Mouse (Mus musculus): ENCODE results near the gene Prrg2. TPM values are rescaled to one million over a fixed set of nuclear protein-coding genes. Genes with fewer than 3 reads are reported as not detected.

The Prrg2 gene
- polyA plus RNA-seq, 1 experiment from 2014 or later = 59.0 TPM

- no peaks in the 10 kb centered on the region for H3K27me3 ChIP-seq (replicated peaks; ENCODE audit: control insufficient read depth, insufficient read depth, low read length)
- 1% methylated on average over 38 of the region's 38 CpGs for WGBS
These were observed 10.2 kb downstream of the Prrg2 start for GRCm38 (mm10) chr7:45052181-45052861.

GRCm38 (mm10) chr7:45051601-45051974 lies 10.9 kb downstream of the Prrg2 start:
- Histone ChIP-seq H3K4me2 (replicated peaks; ENCODE audit: low read depth) (peak overlapping the region; percentile 94), H3K4me1 (replicated peaks; ENCODE audit: control insufficient read depth, insufficient read depth, low read length) (peaks cover 4% of the 10 kb centered on the region; the same call in 1 of the 2 replicates), H3K27me3 (replicated peaks; ENCODE audit: control insufficient read depth, insufficient read depth, low read length) (no peaks in the 10 kb centered on the region), H3K9ac (ENCODE audit: low read depth, low read length) (0 out of 2 replicates have a peak overlapping the region, but pooled peaks have one; percentile 75), H3K27ac (ENCODE audit: low read depth, low read length) (no peak overlapping the region), H3K9me3 (ENCODE audit: control insufficient read depth) (no peaks in the 10 kb centered on the region), H3K4me3 (ENCODE audit: low read depth, low read length) (peak overlapping the region; percentile 90), H3K36me3 (ENCODE audit: control insufficient read depth, insufficient read depth) (peaks cover 38% of the 10 kb centered on the region)
- TF ChIP-seq CTCF (IDR thresholded peaks at IDR 0.05; ENCODE audit: low read depth) = no peak
- WGBS = 5% methylated on average over 13 of the region's 13 CpGs
- no peak for ATAC-seq

More at GRCm38 (mm10) chr7:45052181-45052861, 10.2 kb downstream of the Prrg2 start:
- ATAC-seq = no peak
- no peaks in the 10 kb centered on the region for H3K9me3 ChIP-seq (ENCODE audit: control insufficient read depth)
- H3K27ac ChIP-seq (ENCODE audit: low read depth, low read length) = peak overlapping the region; percentile 93
- no peak for TF ChIP-seq CTCF (IDR thresholded peaks at IDR 0.05; ENCODE audit: low read depth)
- H3K36me3 ChIP-seq (ENCODE audit: control insufficient read depth, insufficient read depth) = peaks cover 31% of the 10 kb centered on the region
- peak overlapping the region; percentile 90 for H3K4me3 ChIP-seq (ENCODE audit: low read depth, low read length)
- peak overlapping the region; percentile 75 for H3K9ac ChIP-seq (ENCODE audit: low read depth, low read length)
- H3K4me2 ChIP-seq (replicated peaks; ENCODE audit: low read depth) = peak overlapping the region; percentile 94
- H3K4me1 ChIP-seq (replicated peaks; ENCODE audit: control insufficient read depth, insufficient read depth, low read length) = peaks cover 4% of the 10 kb centered on the region; the same call in 1 of the 2 replicates

GRCm38 (mm10) chr7:45050945-45051600 lies 11.4 kb downstream of the Prrg2 start:
- H3K9ac ChIP-seq (ENCODE audit: low read depth, low read length) = no peak overlapping the region

GRCm38 (mm10) chr7:45048923-45049657 lies 13.4 kb downstream of the Prrg2 start:
- Histone ChIP-seq H3K9me3 (ENCODE audit: control insufficient read depth) (no peaks in the 10 kb centered on the region), H3K27me3 (replicated peaks; ENCODE audit: control insufficient read depth, insufficient read depth, low read length) (no peaks in the 10 kb centered on the region), H3K4me3 (ENCODE audit: low read depth, low read length) (no peak overlapping the region), H3K4me1 (replicated peaks; ENCODE audit: control insufficient read depth, insufficient read depth, low read length) (peaks cover 4% of the 10 kb centered on the region; the same call in 1 of the 2 replicates), H3K9ac (ENCODE audit: low read depth, low read length) (no peak overlapping the region), H3K36me3 (ENCODE audit: control insufficient read depth, insufficient read depth) (peaks cover 56% of the 10 kb centered on the region), H3K27ac (ENCODE audit: low read depth, low read length) (no peak overlapping the region), H3K4me2 (replicated peaks; ENCODE audit: low read depth) (no peak overlapping the region)
- TF ChIP-seq CTCF (IDR thresholded peaks at IDR 0.05; ENCODE audit: low read depth) = no peak
- ATAC-seq = no peak
- WGBS = 93% methylated on average over 23 of the region's 23 CpGs

More at GRCm38 (mm10) chr7:45050945-45051600, 11.4 kb downstream of the Prrg2 start:
- peak overlapping the region; percentile 90 for H3K4me3 ChIP-seq (ENCODE audit: low read depth, low read length)
- no peak overlapping the region for H3K27ac ChIP-seq (ENCODE audit: low read depth, low read length)
- H3K4me2 ChIP-seq (replicated peaks; ENCODE audit: low read depth) = peak overlapping the region; percentile 94
- H3K4me1 ChIP-seq (replicated peaks; ENCODE audit: control insufficient read depth, insufficient read depth, low read length) = peaks cover 4% of the 10 kb centered on the region; the same call in 1 of the 2 replicates
- no peaks in the 10 kb centered on the region for H3K9me3 ChIP-seq (ENCODE audit: control insufficient read depth)
- TF ChIP-seq CTCF (IDR thresholded peaks at IDR 0.05; ENCODE audit: low read depth) = no peak
- WGBS = 9% methylated on average over 15 of the region's 16 CpGs
- no peaks in the 10 kb centered on the region for H3K27me3 ChIP-seq (replicated peaks; ENCODE audit: control insufficient read depth, insufficient read depth, low read length)
- peaks cover 43% of the 10 kb centered on the region for H3K36me3 ChIP-seq (ENCODE audit: control insufficient read depth, insufficient read depth)
- no peak for ATAC-seq

GRCm38 (mm10) chr7:45048001-45048890 lies 14.2 kb downstream of the Prrg2 start:
- 0 out of 2 replicates have a peak, but pooled peaks cover 4% of the 10 kb centered on the region for H3K4me1 ChIP-seq (replicated peaks; ENCODE audit: control insufficient read depth, insufficient read depth, low read length)
- H3K27me3 ChIP-seq (replicated peaks; ENCODE audit: control insufficient read depth, insufficient read depth, low read length) = no peaks in the 10 kb centered on the region
- H3K9me3 ChIP-seq (ENCODE audit: control insufficient read depth) = no peaks in the 10 kb centered on the region
- 91% methylated on average over 38 of the region's 38 CpGs for WGBS
- H3K4me2 ChIP-seq (replicated peaks; ENCODE audit: low read depth) = no peak overlapping the region
- no peak overlapping the region for H3K4me3 ChIP-seq (ENCODE audit: low read depth, low read length)
- no peak overlapping the region for H3K27ac ChIP-seq (ENCODE audit: low read depth, low read length)
- no peak overlapping the region for H3K9ac ChIP-seq (ENCODE audit: low read depth, low read length)
- TF ChIP-seq CTCF (IDR thresholded peaks at IDR 0.05; ENCODE audit: low read depth) = peak; percentile 19; the same call in 1 of the 2 replicates
- H3K36me3 ChIP-seq (ENCODE audit: control insufficient read depth, insufficient read depth) = peaks cover 64% of the 10 kb centered on the region
- no peak for ATAC-seq

Data from intestine, postnatal 0 days (tissue).